Mouse (Mus musculus) ES-Bruce4 (cell line): ENCODE data around the gene Rbpj.

Source experiments
- CTCF ChIP-seq: IDR thresholded peaks from one replicate; pipeline ENCODE4 v1.8.1; 2011; ENCODE audit warnings: low read depth, low read length
- EP300 ChIP-seq: IDR thresholded peaks from 2 replicates; pipeline ENCODE4 v1.6.1; 2011; ENCODE audit warnings: low read depth, low read length; ENCODE audit not compliant: insufficient read depth
- POLR2A ChIP-seq: IDR thresholded peaks from one replicate; pipeline ENCODE4 v1.8.1; 2011; ENCODE audit warnings: low read length; ENCODE audit not compliant: insufficient read depth

DNA sequence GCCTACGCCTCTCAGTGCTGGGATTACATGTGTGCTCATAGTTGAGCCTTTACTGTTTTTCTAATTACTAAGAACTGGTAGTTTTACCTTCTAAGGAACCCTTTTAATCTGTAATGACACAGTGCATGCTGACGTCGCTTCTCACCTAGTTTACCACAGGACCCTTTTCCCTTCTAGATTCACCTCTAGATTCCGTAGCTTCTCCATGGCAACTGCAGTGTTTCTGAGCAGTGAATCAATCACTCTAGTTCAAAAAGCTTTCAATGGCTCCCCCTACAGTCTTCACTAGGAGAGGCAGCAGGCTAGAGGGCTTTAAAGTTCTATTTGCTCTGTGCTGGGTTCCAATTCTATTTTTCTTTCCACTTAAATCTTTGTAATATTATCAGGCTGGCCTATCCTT lies 128.3 kb downstream of the Rbpj start:
- TF ChIP-seq CTCF (no peak), EP300 (no peak), POLR2A (no peak)
